Mouse (Mus musculus) lung, adult 2 months (tissue): ENCODE measurements around the gene Zbtb5. TPM values are rescaled to one million over a fixed set of nuclear protein-coding genes. Genes with fewer than 3 reads are reported as not detected.
"Not testable (repeated sequence)": the region's sequence is repeated elsewhere in the genome, so short reads cannot be mapped to it uniquely, and the experiment has no call there.

ENCODE experiments used
- DNase-seq: peaks from one replicate; pipeline ENCODE4 v3.0.0; 2022
- H3K4me1 ChIP-seq: fragments of 200-500 bp; 2 replicates; pipeline ENCODE4 v1.6.1; 2011; ENCODE audit warnings: low read length; ENCODE audit not compliant: control insufficient read depth, insufficient read depth
- H3K4me3 ChIP-seq: fragments of 200-500 bp; replicated peaks from 2 replicates; pipeline ENCODE3; 2011; ENCODE audit warnings: low read depth, mild to moderate bottlenecking, control low read depth, low read length; ENCODE audit errors: extremely low read depth
- CTCF ChIP-seq: fragments of 200-500 bp; IDR thresholded peaks from 2 replicates; pipeline ENCODE4 v1.5.1; 2011; ENCODE audit warnings: mild to moderate bottlenecking, low read length, control low read depth; ENCODE audit not compliant: insufficient read depth
- POLR2A ChIP-seq: fragments of 200-500 bp; IDR thresholded peaks from 2 replicates; pipeline ENCODE4 v1.6.1; 2011; ENCODE audit warnings: low read depth, mild to moderate bottlenecking, control low read depth, low read length, borderline replicate concordance; ENCODE audit errors: extremely low read depth
- WGBS: fragments of 180-500 bp; shearing (Covaris S2); methylation state at CpG from one replicate; pipeline ENCODE4 v1.1.7; 2018; 5-methylcytosine and 5-hydroxymethylcytosine counted together
- polyA plus RNA-seq: library from polyadenylated mRNA; depleted of rRNA; stranded (reverse); fragments of >200 nt; gene quantifications from 2 replicates; pipeline ENCODE4 v1.2.3, GENCODE M21; 2012; rRNA removed

Gene Zbtb5
- polyA plus RNA-seq = 8.5 and 12.5 TPM in 2 replicates

GRCm38 (mm10) chr4:45012105-45012975, at the start of gene Zbtb5:
Gene Zbtb5 (minus strand): TSS chr4:45012412.
- DNase-seq = peak; percentile 98
- peak; percentile 92; the same call in 1 of the 2 replicates for TF ChIP-seq POLR2A
- no peak for TF ChIP-seq CTCF
- WGBS = under 1% methylated on average over 63 of the region's 63 CpGs
- H3K4me3 ChIP-seq = peak within 1 kb of the TSS; percentile 82
- H3K4me1 ChIP-seq = peaks cover 7% of the 10 kb centered on the region

GRCm38 (mm10) chr4:45055451-45055850, 43.2 kb upstream of the Zbtb5 start:
- Histone ChIP-seq H3K4me1 (no peaks in the 10 kb centered on the region), H3K4me3 (no peak overlapping the region)
- 77% methylated on average over 8 of the region's 8 CpGs for WGBS
- TF ChIP-seq POLR2A (no peak), CTCF (no peak)
- no peak for DNase-seq

- DNase-seq = no peak
- TF ChIP-seq POLR2A (no peak), CTCF (no peak)
- Histone ChIP-seq H3K4me1 (no peaks in the 10 kb centered on the region), H3K4me3 (no peak overlapping the region)
- 49% methylated on average over 3 of the region's 3 CpGs for WGBS
Observed at GRCm38 (mm10) chr4:45054862-45055261, 42.6 kb upstream of the Zbtb5 start.

GRCm38 (mm10) chr4:45047956-45048355, 35.7 kb upstream of the Zbtb5 start:
- 85% methylated on average over 9 of the region's 9 CpGs for WGBS
- Histone ChIP-seq H3K4me3 (no peak overlapping the region), H3K4me1 (no peaks in the 10 kb centered on the region)
- TF ChIP-seq CTCF (no peak), POLR2A (no peak)
- no peak for DNase-seq

GRCm38 (mm10) chr4:45047286-45047887, 35.2 kb upstream of the Zbtb5 start:
- Histone ChIP-seq H3K4me3 (no peak overlapping the region), H3K4me1 (no peaks in the 10 kb centered on the region)
- TF ChIP-seq POLR2A = no peak
- no peak for TF ChIP-seq CTCF
- DNase-seq = no peak
- whole genome bisulfite sequencing = 81% methylated on average over 9 of the region's 9 CpGs

GRCm38 (mm10) chr4:45046679-45047078, 34.5 kb upstream of the Zbtb5 start:
- no peak for DNase-seq
- H3K4me3 ChIP-seq = no peak overlapping the region
- TF ChIP-seq CTCF = no peak
- no peak for TF ChIP-seq POLR2A
- no peaks in the 10 kb centered on the region for H3K4me1 ChIP-seq
- WGBS = 88% methylated on average over 5 of the region's 5 CpGs

GRCm38 (mm10) chr4:45040795-45041194, 28.6 kb upstream of the Zbtb5 start:
- DNase-seq = no peak
- H3K4me1 ChIP-seq = no peaks in the 10 kb centered on the region
- TF ChIP-seq CTCF = no peak
- TF ChIP-seq POLR2A = no peak
- 80% methylated on average over 7 of the region's 7 CpGs for WGBS
- no peak overlapping the region for H3K4me3 ChIP-seq

- not testable (repeated sequence) for H3K4me3 ChIP-seq, DNase-seq, H3K4me1 ChIP-seq
- WGBS = 92% methylated on average over 7 of the region's 7 CpGs
Observed at GRCm38 (mm10) chr4:45039546-45039945, 27.3 kb upstream of the Zbtb5 start.

GRCm38 (mm10) chr4:45038879-45039278, 26.7 kb upstream of the Zbtb5 start:
- WGBS = 54% methylated on average over 8 of the region's 8 CpGs
- H3K4me1 ChIP-seq, H3K4me3 ChIP-seq, DNase-seq: not testable (repeated sequence)
- TF ChIP-seq CTCF = 0 out of 2 replicates have a peak, but pooled peaks have one; percentile 1
